Mouse (Mus musculus): ENCODE measurements at regions not wholly inside any gene's neighbourhood (a gene's known extent, or its start where the extent isn't known, plus 50 kb on each side); places are given as distances from the start of the nearest gene placed in this dataset.

- no peak overlapping the region for H3K9ac ChIP-seq (replicated peaks; ENCODE audit: low read depth, low read length)
- no peaks in the 10 kb centered on the region for H3K36me3 ChIP-seq (replicated peaks; ENCODE audit: control insufficient read depth, insufficient read depth, low read length)
- no peak overlapping the region for H3K4me3 ChIP-seq (ENCODE audit: low read depth, low read length)
- DNase-seq (ENCODE audit: low spot score): no peak
- TF ChIP-seq EP300 (IDR thresholded peaks at IDR 0.05; ENCODE audit: low read depth) (no peak), CTCF (IDR thresholded peaks at IDR 0.05; ENCODE audit: low read depth) (no peak)
- H3K27me3 ChIP-seq (ENCODE audit: control insufficient read depth, insufficient read depth, low read length): no peaks in the 10 kb centered on the region
- no peak overlapping the region for H3K27ac ChIP-seq (ENCODE audit: low read depth)
- H3K9me3 ChIP-seq (replicated peaks; ENCODE audit: control insufficient read depth, low read length): no peaks in the 10 kb centered on the region
- H3K4me2 ChIP-seq (ENCODE audit: low read depth, low read length): no peak overlapping the region
- 56% methylated on average over 3 of the region's 3 CpGs for WGBS
- no peak for ATAC-seq (ENCODE audit: insufficient read depth, low read depth)
- no peaks in the 10 kb centered on the region for H3K4me1 ChIP-seq (ENCODE audit: control insufficient read depth, insufficient read depth)
Observed at GRCm38 (mm10) chr7:53854077-53854476, 981.2 kb upstream of the Luzp2 start.

- peak; percentile 38 for DNase-seq (ENCODE audit: low spot score)
- H3K9me3 ChIP-seq (replicated peaks; ENCODE audit: control insufficient read depth, low read length): no peaks in the 10 kb centered on the region
- ATAC-seq (ENCODE audit: insufficient read depth, low read depth): peak; percentile 67; the same call in 1 of the 2 replicates
- H3K36me3 ChIP-seq (replicated peaks; ENCODE audit: control insufficient read depth, insufficient read depth, low read length): no peaks in the 10 kb centered on the region
- no peak overlapping the region for H3K27ac ChIP-seq (ENCODE audit: low read depth)
- WGBS: 77% methylated on average over 2 of the region's 2 CpGs
- H3K4me3 ChIP-seq (ENCODE audit: low read depth, low read length): no peak overlapping the region
- H3K4me2 ChIP-seq (ENCODE audit: low read depth, low read length): no peak overlapping the region
- no peak for TF ChIP-seq EP300 (IDR thresholded peaks at IDR 0.05; ENCODE audit: low read depth)
- TF ChIP-seq CTCF (IDR thresholded peaks at IDR 0.05; ENCODE audit: low read depth): no peak
- no peaks in the 10 kb centered on the region for H3K4me1 ChIP-seq (ENCODE audit: control insufficient read depth, insufficient read depth)
- no peak overlapping the region for H3K9ac ChIP-seq (replicated peaks; ENCODE audit: low read depth, low read length)
- no peaks in the 10 kb centered on the region for H3K27me3 ChIP-seq (ENCODE audit: control insufficient read depth, insufficient read depth, low read length)
Observed at GRCm38 (mm10) chr7:53872480-53873200, 962.7 kb upstream of the Luzp2 start.

GRCm38 (mm10) chr7:53912992-53913391 lies 922.3 kb upstream of the Luzp2 start:
- DNase-seq (ENCODE audit: low spot score): no peak
- Histone ChIP-seq H3K4me3 (ENCODE audit: low read depth, low read length) (no peak overlapping the region), H3K4me1 (ENCODE audit: control insufficient read depth, insufficient read depth) (no peaks in the 10 kb centered on the region), H3K9ac (replicated peaks; ENCODE audit: low read depth, low read length) (no peak overlapping the region), H3K9me3 (replicated peaks; ENCODE audit: control insufficient read depth, low read length) (no peaks in the 10 kb centered on the region), H3K27ac (ENCODE audit: low read depth) (no peak overlapping the region), H3K36me3 (replicated peaks; ENCODE audit: control insufficient read depth, insufficient read depth, low read length) (no peaks in the 10 kb centered on the region), H3K4me2 (ENCODE audit: low read depth, low read length) (no peak overlapping the region), H3K27me3 (ENCODE audit: control insufficient read depth, insufficient read depth, low read length) (no peaks in the 10 kb centered on the region)
- TF ChIP-seq EP300 (IDR thresholded peaks at IDR 0.05; ENCODE audit: low read depth) (no peak), CTCF (IDR thresholded peaks at IDR 0.05; ENCODE audit: low read depth) (no peak)
- WGBS: 69% methylated on average over 2 of the region's 2 CpGs
- ATAC-seq (ENCODE audit: insufficient read depth, low read depth): no peak

- Histone ChIP-seq H3K36me3 (replicated peaks; ENCODE audit: control insufficient read depth, insufficient read depth, low read length) (no peaks in the 10 kb centered on the region), H3K27me3 (ENCODE audit: control insufficient read depth, insufficient read depth, low read length) (no peaks in the 10 kb centered on the region), H3K4me2 (ENCODE audit: low read depth, low read length) (no peak overlapping the region), H3K27ac (ENCODE audit: low read depth) (no peak overlapping the region), H3K4me3 (ENCODE audit: low read depth, low read length) (no peak overlapping the region), H3K9me3 (replicated peaks; ENCODE audit: control insufficient read depth, low read length) (no peaks in the 10 kb centered on the region), H3K9ac (replicated peaks; ENCODE audit: low read depth, low read length) (no peak overlapping the region), H3K4me1 (ENCODE audit: control insufficient read depth, insufficient read depth) (no peaks in the 10 kb centered on the region)
- TF ChIP-seq EP300 (IDR thresholded peaks at IDR 0.05; ENCODE audit: low read depth) (no peak), CTCF (IDR thresholded peaks at IDR 0.05; ENCODE audit: low read depth) (no peak)
- 71% methylated on average over 1 of the region's 1 CpGs for WGBS
- ATAC-seq (ENCODE audit: insufficient read depth, low read depth): no peak
- no peak for DNase-seq (ENCODE audit: low spot score)
Observed at GRCm38 (mm10) chr7:53955654-53956053, 879.6 kb upstream of the Luzp2 start.

GRCm38 (mm10) chr7:53975480-53975879 lies 859.8 kb upstream of the Luzp2 start:
- TF ChIP-seq EP300 (IDR thresholded peaks at IDR 0.05; ENCODE audit: low read depth) (no peak), CTCF (IDR thresholded peaks at IDR 0.05; ENCODE audit: low read depth) (no peak)
- Histone ChIP-seq H3K36me3 (replicated peaks; ENCODE audit: control insufficient read depth, insufficient read depth, low read length) (no peaks in the 10 kb centered on the region), H3K27me3 (ENCODE audit: control insufficient read depth, insufficient read depth, low read length) (no peaks in the 10 kb centered on the region), H3K4me3 (ENCODE audit: low read depth, low read length) (no peak overlapping the region), H3K4me1 (ENCODE audit: control insufficient read depth, insufficient read depth) (no peaks in the 10 kb centered on the region), H3K9me3 (replicated peaks; ENCODE audit: control insufficient read depth, low read length) (no peaks in the 10 kb centered on the region), H3K4me2 (ENCODE audit: low read depth, low read length) (no peak overlapping the region), H3K9ac (replicated peaks; ENCODE audit: low read depth, low read length) (no peak overlapping the region), H3K27ac (ENCODE audit: low read depth) (no peak overlapping the region)
- DNase-seq (ENCODE audit: low spot score) (no peak), ATAC-seq (ENCODE audit: insufficient read depth, low read depth) (no peak)

- H3K36me3 ChIP-seq (replicated peaks; ENCODE audit: control insufficient read depth, insufficient read depth, low read length): no peaks in the 10 kb centered on the region
- no peaks in the 10 kb centered on the region for H3K27me3 ChIP-seq (ENCODE audit: control insufficient read depth, insufficient read depth, low read length)
- H3K9ac ChIP-seq (replicated peaks; ENCODE audit: low read depth, low read length): no peak overlapping the region
- no peaks in the 10 kb centered on the region for H3K4me1 ChIP-seq (ENCODE audit: control insufficient read depth, insufficient read depth)
- H3K4me2 ChIP-seq (ENCODE audit: low read depth, low read length): no peak overlapping the region
- no peaks in the 10 kb centered on the region for H3K9me3 ChIP-seq (replicated peaks; ENCODE audit: control insufficient read depth, low read length)
- no peak for DNase-seq (ENCODE audit: low spot score)
- no peak overlapping the region for H3K27ac ChIP-seq (ENCODE audit: low read depth)
- TF ChIP-seq CTCF (IDR thresholded peaks at IDR 0.05; ENCODE audit: low read depth) (no peak), EP300 (IDR thresholded peaks at IDR 0.05; ENCODE audit: low read depth) (no peak)
- no peak for ATAC-seq (ENCODE audit: insufficient read depth, low read depth)
- no peak overlapping the region for H3K4me3 ChIP-seq (ENCODE audit: low read depth, low read length)
Observed at GRCm38 (mm10) chr7:53995983-53996382, 839.3 kb upstream of the Luzp2 start.

Data from heart, postnatal 0 days (tissue).